Mouse (Mus musculus) MEL (cell line): ENCODE results near the gene Dag1. TPM values are rescaled to one million over a fixed set of nuclear protein-coding genes. Genes with fewer than 3 reads are reported as not detected.

ENCODE experiments used
- DNase-seq: peaks from one replicate; pipeline ENCODE4 v3.0.0; 2011; ENCODE audit warnings: low read depth, low spot score
- H3K27ac ChIP-seq: 2 replicates; pipeline ENCODE4 v1.5.1; 2012; ENCODE audit warnings: low read depth, mild to moderate bottlenecking, control low read depth, low read length, moderate library complexity; ENCODE audit not compliant: control insufficient read depth
- H3K27me3 ChIP-seq, 2 experiments: fragments of 150-350 bp in 1 of 2; sonication (generic) in 1 of 2; 2 replicates each; pipeline ENCODE4 v1.6.1; 2012; ENCODE audit warnings: low read length in 2 of 2, mild to moderate bottlenecking in 2 of 2, improper control_type of control experiment in 1 of 2, moderate library complexity in 1 of 2; ENCODE audit not compliant: insufficient read depth in 2 of 2, control insufficient read depth in 1 of 2
- H3K36me3 ChIP-seq, 2 experiments: 2 replicates each; pipeline ENCODE4 v1.6.1; 2012 to 2014; ENCODE audit warnings: low read length in 2 of 2, improper control_type of control experiment in 1 of 2, inconsistent platforms in 1 of 2, mild to moderate bottlenecking in 1 of 2; ENCODE audit not compliant: insufficient read depth in 2 of 2, control insufficient read depth in 1 of 2
- H3K4me1 ChIP-seq, 2 experiments: fragments of 150-350 bp in 1 of 2; sonication (generic) in 1 of 2; 2 replicates each; pipeline ENCODE4 v1.6.1; 2012; ENCODE audit warnings: low read length in 2 of 2, improper control_type of control experiment in 1 of 2, mild to moderate bottlenecking in 1 of 2; ENCODE audit not compliant: insufficient read depth in 2 of 2, control insufficient read depth in 1 of 2
- H3K4me3 ChIP-seq, 2 experiments: fragments of 150-350 bp in 1 of 2; sonication (generic) in 1 of 2; 2 replicates each; pipeline ENCODE4 v1.5.1; 2012; ENCODE audit warnings: low read depth in 2 of 2, low read length in 2 of 2, mild to moderate bottlenecking in 2 of 2, moderate library complexity in 2 of 2, control low read depth in 1 of 2, improper control_type of control experiment in 1 of 2; ENCODE audit not compliant: control insufficient read depth in 1 of 2, insufficient read depth in 1 of 2
- H3K79me2 ChIP-seq: 2 replicates; pipeline ENCODE4 v1.6.1; 2012; ENCODE audit warnings: mild to moderate bottlenecking, low read length, moderate library complexity; ENCODE audit not compliant: control insufficient read depth, poor library complexity, insufficient read depth
- H3K9ac ChIP-seq: 2 replicates; pipeline ENCODE4 v1.6.1; 2012; ENCODE audit warnings: low read depth, mild to moderate bottlenecking, control low read depth, low read length, moderate library complexity; ENCODE audit not compliant: control insufficient read depth, poor library complexity, severe bottlenecking
- H3K9me3 ChIP-seq: fragments of 150-350 bp; sonication (generic); replicated peaks from 2 replicates; pipeline ENCODE4 v1.6.1; 2012; ENCODE audit warnings: mild to moderate bottlenecking, low read length, improper control_type of control experiment, moderate library complexity; ENCODE audit not compliant: insufficient read depth
- BHLHE40 ChIP-seq: IDR thresholded peaks from 2 replicates; pipeline ENCODE4 v1.6.1; 2012; ENCODE audit warnings: low read depth, mild to moderate bottlenecking, inconsistent platforms, low read length, improper control_type of control experiment, borderline replicate concordance
- CHD1 ChIP-seq: IDR thresholded peaks from 2 replicates; pipeline ENCODE4 v1.6.1; 2012; ENCODE audit warnings: low read depth, mild to moderate bottlenecking, inconsistent platforms, low read length, improper control_type of control experiment
- CHD2 ChIP-seq: IDR thresholded peaks from 2 replicates; pipeline ENCODE4 v1.6.1; 2011; ENCODE audit warnings: low read length, improper control_type of control experiment
- CTCF ChIP-seq, 3 experiments: IDR thresholded peaks in 2 of 3; conservative IDR thresholded peaks in 1 of 3; 2 replicates each; pipeline ENCODE4 v1.5.1; 2011 to 2012; ENCODE audit warnings: low read length in 3 of 3, low read depth in 2 of 3, mild to moderate bottlenecking in 2 of 3, improper control_type of control experiment in 1 of 3, inconsistent platforms in 1 of 3, mixed read lengths in 1 of 3, moderate library complexity in 1 of 3; ENCODE audit not compliant: control insufficient read depth in 1 of 3, insufficient read depth in 1 of 3, poor library complexity in 1 of 3, severe bottlenecking in 1 of 3
- E2F4 ChIP-seq: IDR thresholded peaks from 2 replicates; pipeline ENCODE4 v1.6.1; 2011; ENCODE audit warnings: low read depth, low read length, improper control_type of control experiment, borderline replicate concordance
- EP300 ChIP-seq, 2 experiments: IDR thresholded peaks; 2 replicates each; pipeline ENCODE4 v1.6.1; 2011; ENCODE audit warnings: improper control_type of control experiment in 2 of 2, low read length in 2 of 2, low read depth in 1 of 2, mild to moderate bottlenecking in 1 of 2
- GABPA ChIP-seq: IDR thresholded peaks from 2 replicates; pipeline ENCODE4 v1.6.1; 2012; ENCODE audit warnings: low read depth, mild to moderate bottlenecking, inconsistent platforms, low read length, improper control_type of control experiment, moderate library complexity
- GATA1 ChIP-seq: IDR thresholded peaks from 2 replicates; pipeline ENCODE4 v1.6.1; 2011; ENCODE audit warnings: low read depth, low read length, improper control_type of control experiment
- HCFC1 ChIP-seq: IDR thresholded peaks from 2 replicates; pipeline ENCODE4 v1.6.1; 2012; ENCODE audit warnings: low read depth, mild to moderate bottlenecking, inconsistent platforms, low read length, improper control_type of control experiment, moderate library complexity
- KAT2A ChIP-seq: conservative IDR thresholded peaks from 2 replicates; pipeline ENCODE4 v1.6.1; 2012; ENCODE audit warnings: low read depth, low read length, improper control_type of control experiment, inconsistent platforms
- MAFK ChIP-seq: IDR thresholded peaks from 2 replicates; pipeline ENCODE4 v1.6.1; 2011; ENCODE audit warnings: low read depth, mild to moderate bottlenecking, low read length, improper control_type of control experiment, borderline replicate concordance
- MAX ChIP-seq: IDR thresholded peaks from 2 replicates; pipeline ENCODE4 v1.6.1; 2011; ENCODE audit warnings: low read length, improper control_type of control experiment
- MAZ ChIP-seq: IDR thresholded peaks from 2 replicates; pipeline ENCODE4 v1.6.1; 2012; ENCODE audit warnings: low read depth, mild to moderate bottlenecking, inconsistent platforms, low read length, improper control_type of control experiment
- MEF2A ChIP-seq: IDR thresholded peaks from 2 replicates; pipeline ENCODE4 v1.6.1; 2014; ENCODE audit warnings: low read depth, mild to moderate bottlenecking, inconsistent platforms, low read length, improper control_type of control experiment; ENCODE audit not compliant: poor library complexity, insufficient replicate concordance, severe bottlenecking; ENCODE audit errors: extremely low read depth
- MXI1 ChIP-seq: IDR thresholded peaks from 2 replicates; pipeline ENCODE4 v1.6.1; 2011; ENCODE audit warnings: mild to moderate bottlenecking, low read depth, low read length, improper control_type of control experiment
- MYB ChIP-seq: IDR thresholded peaks from 2 replicates; pipeline ENCODE4 v1.6.1; 2011; ENCODE audit warnings: mild to moderate bottlenecking, low read depth, low read length, improper control_type of control experiment
- MYC ChIP-seq: IDR thresholded peaks from 2 replicates; pipeline ENCODE4 v1.6.1; 2011; ENCODE audit warnings: low read depth, mild to moderate bottlenecking, low read length, improper control_type of control experiment, moderate library complexity
- NELFE ChIP-seq: IDR thresholded peaks from 2 replicates; pipeline ENCODE4 v1.6.1; 2011; ENCODE audit warnings: low read depth, low read length, improper control_type of control experiment
- POLR2A ChIP-seq, 2 experiments: IDR thresholded peaks; 2 replicates each; pipeline ENCODE4 v1.6.1; 2011 to 2012; ENCODE audit warnings: low read length in 2 of 2, mild to moderate bottlenecking in 2 of 2, control low read depth in 1 of 2, improper control_type of control experiment in 1 of 2, low read depth in 1 of 2, moderate library complexity in 1 of 2; ENCODE audit not compliant: control insufficient read depth in 1 of 2, insufficient read depth in 1 of 2, poor library complexity in 1 of 2
- POLR2AphosphoS2 ChIP-seq: IDR thresholded peaks from 2 replicates; pipeline ENCODE4 v1.6.1; 2011; ENCODE audit warnings: low read length, improper control_type of control experiment
- RAD21 ChIP-seq: IDR thresholded peaks from 2 replicates; pipeline ENCODE4 v1.6.1; 2011; ENCODE audit warnings: mild to moderate bottlenecking, low read depth, low read length, improper control_type of control experiment
- RCOR1 ChIP-seq: IDR thresholded peaks from 2 replicates; pipeline ENCODE4 v1.6.1; 2012; ENCODE audit warnings: low read depth, mild to moderate bottlenecking, inconsistent platforms, low read length, improper control_type of control experiment
- SMC3 ChIP-seq: IDR thresholded peaks from 2 replicates; pipeline ENCODE4 v1.6.1; 2011; ENCODE audit warnings: low read depth, low read length, improper control_type of control experiment
- TAL1 ChIP-seq: IDR thresholded peaks from 2 replicates; pipeline ENCODE4 v1.6.1; 2012; ENCODE audit warnings: mild to moderate bottlenecking, inconsistent platforms, low read length, moderate library complexity, mixed read lengths
- TBP ChIP-seq: IDR thresholded peaks from 2 replicates; pipeline ENCODE4 v1.8.0; 2011; ENCODE audit warnings: low read depth, low read length, improper control_type of control experiment
- TCF12 ChIP-seq: IDR thresholded peaks from 2 replicates; pipeline ENCODE4 v1.6.1; 2014; ENCODE audit warnings: low read depth, mild to moderate bottlenecking, inconsistent platforms, low read length, improper control_type of control experiment, moderate library complexity
- USF1 ChIP-seq: IDR thresholded peaks from 2 replicates; pipeline ENCODE4 v1.6.1; 2014; ENCODE audit warnings: low read depth, mild to moderate bottlenecking, inconsistent platforms, low read length, improper control_type of control experiment, moderate library complexity
- ZC3H11A ChIP-seq: IDR thresholded peaks from 2 replicates; pipeline ENCODE4 v1.6.1; 2012; ENCODE audit warnings: low read depth, mild to moderate bottlenecking, inconsistent platforms, low read length, improper control_type of control experiment
- ZKSCAN1 ChIP-seq: IDR thresholded peaks from 2 replicates; pipeline ENCODE4 v1.6.1; 2012; ENCODE audit warnings: low read depth, mild to moderate bottlenecking, inconsistent platforms, low read length, improper control_type of control experiment, moderate library complexity
- ZMIZ1 ChIP-seq: IDR thresholded peaks from 2 replicates; pipeline ENCODE4 v1.6.1; 2012; ENCODE audit warnings: low read depth, mild to moderate bottlenecking, inconsistent platforms, low read length, improper control_type of control experiment, moderate library complexity
- ZNF384 ChIP-seq: IDR thresholded peaks from 2 replicates; pipeline ENCODE4 v1.6.1; 2012; ENCODE audit warnings: low read depth, mild to moderate bottlenecking, inconsistent platforms, low read length, improper control_type of control experiment
- polyA plus RNA-seq, 2 experiments: library from polyadenylated mRNA; stranded (reverse) in 1 of 2; unstranded in 1 of 2; fragments of >175 nt in 1 of 2; fragments of >200 nt in 1 of 2; gene quantifications; 2 replicates each; pipeline versions ENCODE4 v1.2.1 to v1.2.4; 2012; ENCODE audit warnings: low replicate concordance in 2 of 2, low read depth in 1 of 2; ENCODE audit not compliant: insufficient read length in 2 of 2, insufficient read depth in 1 of 2, missing spikeins in 1 of 2
- total RNA-seq: library from RNA; depleted of rRNA; stranded (reverse); fragments of 300-350 nt; gene quantifications from 2 replicates; pipeline ENCODE4 v1.2.3, GENCODE M21; 2012

Dag1 gene
- total and polyA plus RNA-seq, 3 experiments, result 7.8 to 27.6 TPM; not detected in 1

GRCm38 (mm10) chr9:108204884-108205570, 58.7 kb downstream of the Dag1 start:
- no peaks in the 10 kb centered on the region; a peak in 2 of 4 replicates for H3K36me3 ChIP-seq
- H3K27ac ChIP-seq, result no peak overlapping the region
- H3K4me1 ChIP-seq, result peaks cover 3 to 8% of the 10 kb centered on the region in 2 experiments; a peak in 3 of 4 replicates
- no peak for DNase-seq
- H3K79me2 ChIP-seq, result no peaks in the 10 kb centered on the region
- H3K9me3 ChIP-seq, result no peaks in the 10 kb centered on the region
- H3K4me3 ChIP-seq, result no peak overlapping the region
- H3K27me3 ChIP-seq, result no peaks in the 10 kb centered on the region
- H3K9ac ChIP-seq, result no peak overlapping the region
- no peak for TF ChIP-seq MAX
- TF ChIP-seq E2F4, result no peak
- TF ChIP-seq MEF2A, result no peak
- no peak for TF ChIP-seq GATA1
- TF ChIP-seq MAFK, result no peak
- TF ChIP-seq MYC, result no peak
- TF ChIP-seq EP300 (IDR thresholded peaks at IDR 0.05; ENCODE audit: low read depth in 1 of 2, low read length in 2 of 2), result no peak
- no peak for TF ChIP-seq ZMIZ1
- TF ChIP-seq HCFC1, result no peak
- no peak for TF ChIP-seq ZC3H11A
- no peak for TF ChIP-seq ZNF384
- no peak for TF ChIP-seq TAL1
- no peak for TF ChIP-seq POLR2A (IDR thresholded peaks at IDR 0.05; ENCODE audit: control insufficient read depth in 1 of 2, insufficient read depth in 1 of 2, low read depth in 1 of 2, low read length in 2 of 2, poor library complexity in 1 of 2)
- TF ChIP-seq CHD1, result no peak
- no peak for TF ChIP-seq RAD21
- no peak for TF ChIP-seq SMC3
- no peak for TF ChIP-seq CHD2

- Histone ChIP-seq H3K9ac (peak overlapping the region; percentile 27; the same call in 1 of the 2 replicates), H3K36me3 (no peaks in the 10 kb centered on the region; a peak in 1 of 4 replicates)
- peak; percentile 94 for DNase-seq
- no peak for TF ChIP-seq GATA1
- TF ChIP-seq ZKSCAN1, result no peak
- TF ChIP-seq EP300 (IDR thresholded peaks at IDR 0.05; ENCODE audit: low read depth in 1 of 2, low read length in 2 of 2), result no peak
- TF ChIP-seq MYC, result no peak; the same call in 1 of the 2 replicates
- TF ChIP-seq CTCF (IDR thresholded peaks at IDR 0.05 in 2 of 3, conservative IDR thresholded peaks at IDR 0.05 in 1 of 3; ENCODE audit: control insufficient read depth in 1 of 3, insufficient read depth in 1 of 3, low read depth in 2 of 3, low read length in 3 of 3, poor library complexity in 1 of 3, severe bottlenecking in 1 of 3), result peak; percentile 49 to 88 (median 74)
- TF ChIP-seq NELFE, result no peak
- no peak for TF ChIP-seq TCF12
- no peak for TF ChIP-seq E2F4
- TF ChIP-seq TBP, result peak; percentile 95
- TF ChIP-seq RCOR1, result 0 out of 2 replicates have a peak, but pooled peaks have one; percentile 4
- no peak for TF ChIP-seq MYB
- no peak for TF ChIP-seq GABPA
- no peak for TF ChIP-seq POLR2AphosphoS2
- no peak for TF ChIP-seq MAZ
- no peak for TF ChIP-seq CHD1
- TF ChIP-seq MXI1, result no peak; the same call in 1 of the 2 replicates
- TF ChIP-seq USF1, result no peak
- TF ChIP-seq BHLHE40, result no peak
- TF ChIP-seq ZNF384, result peak; percentile 4
- peak; percentile 75 for TF ChIP-seq SMC3
- TF ChIP-seq ZMIZ1, result no peak
- no peak for TF ChIP-seq KAT2A
- TF ChIP-seq MAFK, result no peak
- TF ChIP-seq POLR2A (IDR thresholded peaks at IDR 0.05; ENCODE audit: control insufficient read depth in 1 of 2, insufficient read depth in 1 of 2, low read depth in 1 of 2, low read length in 2 of 2, poor library complexity in 1 of 2), result no peak
Observed at GRCm38 (mm10) chr9:108203015-108203414, 60.7 kb downstream of the Dag1 start.

More at GRCm38 (mm10) chr9:108203015-108203414, 60.7 kb downstream of the Dag1 start:
- Histone ChIP-seq H3K79me2 (no peaks in the 10 kb centered on the region), H3K4me3 (peak overlapping the region; percentile 27 to 30; a peak in 3 of 4 replicates), H3K9me3 (no peaks in the 10 kb centered on the region), H3K27ac (peak overlapping the region; percentile 6; the same call in 1 of the 2 replicates), H3K4me1 (peaks cover 3 to 8% of the 10 kb centered on the region in 2 experiments; a peak in 3 of 4 replicates), H3K27me3 (no peaks in the 10 kb centered on the region)
